Mouse (Mus musculus) neural tube, embryonic 15.5 days (tissue): Measurements from ENCODE around the gene Mmp17. TPM values are rescaled to one million over a fixed set of nuclear protein-coding genes. Genes with fewer than 3 reads are reported as not detected.

Experiments used
- ATAC-seq: fragments of 200-750 bp; cut with Nextera tagmentation; 2 replicates; pipeline ENCODE4 v1.8.0; 2017; ENCODE audit warnings: mild to moderate bottlenecking, moderate TSS enrichment, moderate library complexity; ENCODE audit not compliant: low FRiP score
- H3K27ac ChIP-seq: fragments of 300-500 bp; sonication (generic); replicated peaks from 2 replicates; pipeline ENCODE4 v1.5.1; 2015; ENCODE audit warnings: mild to moderate bottlenecking, inconsistent platforms
- H3K27me3 ChIP-seq: fragments of 300-500 bp; sonication (generic); replicated peaks from 2 replicates; pipeline ENCODE4 v1.6.1; 2015; ENCODE audit warnings: inconsistent platforms
- H3K36me3 ChIP-seq: fragments of 300-500 bp; sonication (generic); 2 replicates; pipeline ENCODE4 v1.6.1; 2015; ENCODE audit warnings: inconsistent platforms
- H3K4me1 ChIP-seq: fragments of 300-500 bp; sonication (generic); 2 replicates; pipeline ENCODE4 v1.6.1; 2015; ENCODE audit warnings: inconsistent platforms
- H3K4me2 ChIP-seq: fragments of 300-500 bp; sonication (generic); 2 replicates; pipeline ENCODE4 v1.6.1; 2015; ENCODE audit warnings: inconsistent platforms, mild to moderate bottlenecking, moderate library complexity
- H3K4me3 ChIP-seq: fragments of 300-500 bp; sonication (generic); replicated peaks from 2 replicates; pipeline ENCODE4 v1.5.1; 2015; ENCODE audit warnings: mild to moderate bottlenecking, inconsistent platforms
- H3K9ac ChIP-seq: fragments of 300-500 bp; sonication (generic); replicated peaks from 2 replicates; pipeline ENCODE4 v1.6.1; 2015; ENCODE audit warnings: mild to moderate bottlenecking, inconsistent platforms
- H3K9me3 ChIP-seq: fragments of 300-500 bp; sonication (generic); replicated peaks from 2 replicates; pipeline ENCODE4 v1.6.1; 2016; ENCODE audit warnings: inconsistent platforms
- WGBS: fragments of 180-500 bp; shearing (Covaris S2); methylation state at CpG from one replicate; pipeline ENCODE4 v1.1.7; 2015; ENCODE audit warnings: mixed read lengths; 5-methylcytosine and 5-hydroxymethylcytosine counted together
- polyA plus RNA-seq: library from polyadenylated mRNA; unstranded; fragments of >200 nt; fragmentation: Nextera tagmentation; extraction: Ambion mirVana; gene quantifications from 2 replicates; pipeline ENCODE4 v1.2.1, GENCODE M21; 2015

The Mmp17 gene
- polyA plus RNA-seq, 1 experiment from 2014 or later: 12.0 TPM

DNA sequence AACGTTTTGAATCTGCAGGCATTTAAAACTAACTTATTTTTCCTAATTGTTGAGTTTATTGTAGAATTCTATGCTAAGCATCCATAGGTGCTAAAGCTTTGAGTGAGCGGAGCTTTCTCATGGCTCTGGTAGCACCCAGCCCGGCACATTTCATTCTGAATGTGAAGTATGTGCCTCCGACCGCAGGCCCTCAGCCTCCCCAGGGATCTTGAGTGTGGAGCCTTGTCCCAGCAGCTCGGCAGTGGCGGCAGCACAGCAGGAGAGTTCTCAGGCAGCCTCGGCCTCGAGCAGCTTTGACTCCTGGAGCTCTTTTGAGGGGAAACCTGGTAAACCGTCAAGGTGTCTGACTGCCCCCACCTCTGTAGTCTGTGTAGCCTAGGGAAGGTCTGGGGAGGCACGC is 24.7 kb upstream of the Mmp17 start:
- no peaks in the 10 kb centered on the region for H3K4me1 ChIP-seq
- H3K27ac ChIP-seq: no peak overlapping the region
- no peaks in the 10 kb centered on the region for H3K9me3 ChIP-seq
- 64% methylated on average over 11 of the region's 11 CpGs for WGBS
- peaks cover 84% of the 10 kb centered on the region for H3K36me3 ChIP-seq
- H3K4me3 ChIP-seq: no peak overlapping the region
- H3K27me3 ChIP-seq: no peaks in the 10 kb centered on the region
- H3K9ac ChIP-seq: no peak overlapping the region
- ATAC-seq: no peak
- H3K4me2 ChIP-seq: no peak overlapping the region

DNA sequence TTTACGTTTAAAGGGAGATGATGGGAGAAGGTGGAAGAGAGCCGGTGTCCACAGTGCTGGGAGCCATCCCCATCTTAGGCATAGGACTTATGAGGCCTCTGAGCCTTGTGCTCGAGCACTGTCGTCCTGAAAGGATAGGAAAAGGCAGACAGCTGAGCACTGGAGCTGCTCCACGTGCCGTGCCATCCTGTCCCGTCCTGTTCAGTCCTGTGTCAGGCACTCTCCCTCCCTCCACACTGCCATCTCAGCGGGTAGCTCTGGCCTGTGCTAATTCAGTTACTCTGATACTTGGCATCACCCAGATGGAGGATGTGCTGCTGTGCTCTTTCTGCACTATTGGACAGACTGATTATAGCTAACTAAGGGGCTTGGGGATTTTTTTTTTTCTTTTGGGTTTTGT is 21.6 kb upstream of the Mmp17 start:
- H3K36me3 ChIP-seq: peaks cover 85% of the 10 kb centered on the region
- H3K4me2 ChIP-seq: no peak overlapping the region
- no peak overlapping the region for H3K9ac ChIP-seq
- H3K4me3 ChIP-seq: no peak overlapping the region
- ATAC-seq: no peak
- 92% methylated on average over 8 of the region's 8 CpGs for WGBS
- no peak overlapping the region for H3K27ac ChIP-seq
- no peaks in the 10 kb centered on the region for H3K27me3 ChIP-seq
- H3K4me1 ChIP-seq: no peaks in the 10 kb centered on the region
- no peaks in the 10 kb centered on the region for H3K9me3 ChIP-seq

- Histone ChIP-seq H3K9me3 (no peaks in the 10 kb centered on the region), H3K4me3 (no peak overlapping the region), H3K4me2 (no peak overlapping the region), H3K27ac (no peak overlapping the region), H3K36me3 (peaks cover 83% of the 10 kb centered on the region), H3K27me3 (no peaks in the 10 kb centered on the region), H3K9ac (no peak overlapping the region), H3K4me1 (no peaks in the 10 kb centered on the region)
- 94% methylated on average over 4 of the region's 4 CpGs for WGBS
- no peak for ATAC-seq
Observed at GRCm38 (mm10) chr5:129568596-129568995, 15.4 kb upstream of the Mmp17 start.

DNA sequence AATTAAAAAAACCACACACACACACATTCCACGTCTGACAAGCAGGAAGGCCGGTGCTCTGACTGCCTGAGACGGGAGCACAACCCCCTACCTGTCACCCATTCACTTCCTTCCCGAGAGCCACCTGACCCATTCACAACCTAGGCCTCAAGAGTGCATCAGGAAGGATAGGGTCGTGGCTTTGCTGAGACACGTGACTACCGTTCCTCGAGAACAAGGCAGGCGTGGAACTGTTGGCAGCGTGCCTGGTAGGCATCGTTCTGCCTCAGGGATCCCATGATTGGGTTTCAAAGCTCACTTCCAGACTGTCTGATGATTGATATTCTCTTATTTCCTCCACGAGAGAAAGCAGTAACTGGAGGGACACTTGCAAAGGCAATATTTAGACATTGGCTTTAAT is 5.8 kb upstream of the Mmp17 start:
- WGBS: 50% methylated on average over 12 of the region's 12 CpGs
- no peak overlapping the region for H3K9ac ChIP-seq
- no peak overlapping the region for H3K4me3 ChIP-seq
- no peak overlapping the region for H3K27ac ChIP-seq
- H3K4me2 ChIP-seq: no peak overlapping the region
- no peaks in the 10 kb centered on the region for H3K36me3 ChIP-seq
- H3K9me3 ChIP-seq: no peaks in the 10 kb centered on the region
- peaks cover 3% of the 10 kb centered on the region for H3K4me1 ChIP-seq
- no peak for ATAC-seq
- H3K27me3 ChIP-seq: peaks cover 21% of the 10 kb centered on the region

DNA sequence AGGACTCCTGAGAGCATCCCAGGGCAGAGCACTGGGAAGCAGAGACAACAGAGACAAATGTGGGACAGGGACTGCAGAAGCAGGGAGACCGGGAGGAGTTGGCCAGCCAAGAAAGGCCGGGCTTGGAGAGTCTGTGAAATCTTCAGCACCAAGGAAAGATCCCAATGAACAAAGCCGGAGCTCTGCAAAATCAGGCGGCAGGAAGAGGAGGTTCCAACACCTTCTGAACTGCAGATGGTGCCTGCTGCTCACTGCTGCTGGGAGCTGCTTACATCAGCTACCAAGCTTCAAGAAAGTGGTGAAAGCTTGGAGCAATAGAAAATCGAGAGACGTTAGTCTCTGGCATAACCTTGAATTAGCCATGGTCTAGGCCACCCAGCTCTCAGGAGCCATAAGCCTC is 3.9 kb upstream of the Mmp17 start:
- no peak overlapping the region for H3K4me2 ChIP-seq
- no peaks in the 10 kb centered on the region for H3K36me3 ChIP-seq
- peaks cover 21% of the 10 kb centered on the region for H3K27me3 ChIP-seq
- H3K9me3 ChIP-seq: no peaks in the 10 kb centered on the region
- no peak overlapping the region for H3K27ac ChIP-seq
- ATAC-seq: no peak
- no peak overlapping the region for H3K9ac ChIP-seq
- no peak overlapping the region for H3K4me3 ChIP-seq
- H3K4me1 ChIP-seq: peaks cover 14% of the 10 kb centered on the region
- 33% methylated on average over 6 of the region's 6 CpGs for WGBS

GRCm38 (mm10) chr5:129580572-129580971 is 3.4 kb upstream of the Mmp17 start:
- Histone ChIP-seq H3K4me1 (peaks cover 20% of the 10 kb centered on the region), H3K36me3 (no peaks in the 10 kb centered on the region), H3K4me2 (no peak overlapping the region), H3K9ac (no peak overlapping the region), H3K27ac (no peak overlapping the region), H3K9me3 (no peaks in the 10 kb centered on the region), H3K4me3 (no peak overlapping the region), H3K27me3 (peaks cover 21% of the 10 kb centered on the region)
- ATAC-seq: no peak
- 82% methylated on average over 9 of the region's 9 CpGs for WGBS

GRCm38 (mm10) chr5:129581015-129581414 is 3.0 kb upstream of the Mmp17 start:
- Histone ChIP-seq H3K36me3 (no peaks in the 10 kb centered on the region), H3K4me3 (no peak overlapping the region), H3K27me3 (peaks cover 21% of the 10 kb centered on the region), H3K9ac (no peak overlapping the region), H3K9me3 (no peaks in the 10 kb centered on the region), H3K4me2 (no peak overlapping the region), H3K27ac (no peak overlapping the region), H3K4me1 (peaks cover 24% of the 10 kb centered on the region)
- WGBS: 79% methylated on average over 7 of the region's 7 CpGs
- ATAC-seq: no peak

DNA sequence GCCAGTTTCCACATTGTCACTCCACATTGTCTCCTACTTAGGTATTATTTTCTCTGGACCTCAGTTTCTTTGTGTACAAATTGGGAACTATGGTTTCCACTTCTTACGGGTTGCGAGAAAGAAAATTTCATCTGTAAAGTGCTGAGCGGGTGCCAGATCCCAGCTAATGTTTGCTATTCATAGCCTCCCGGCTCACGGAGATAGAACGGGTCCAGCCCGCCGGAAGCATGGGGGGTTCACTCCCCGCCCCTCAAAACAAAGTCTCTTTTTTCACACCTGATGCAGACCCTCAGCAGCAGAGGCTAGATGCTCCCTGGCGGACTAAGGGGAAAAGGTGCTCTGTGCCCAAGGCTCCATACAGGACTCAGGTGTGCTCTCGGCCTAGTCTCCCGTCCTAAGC is 638 bp upstream of the Mmp17 start:
- Histone ChIP-seq H3K4me2 (peak overlapping the region; percentile 99), H3K27me3 (peaks cover 21% of the 10 kb centered on the region), H3K36me3 (no peaks in the 10 kb centered on the region), H3K9ac (peak overlapping the region; percentile 92; the same call in 1 of the 2 replicates), H3K4me3 (peak overlapping the region; percentile 85), H3K9me3 (no peaks in the 10 kb centered on the region), H3K27ac (no peak overlapping the region), H3K4me1 (peaks cover 36% of the 10 kb centered on the region)
- ATAC-seq: peak; percentile 25; the same call in 1 of the 2 replicates
- WGBS: 3% methylated on average over 12 of the region's 12 CpGs

DNA sequence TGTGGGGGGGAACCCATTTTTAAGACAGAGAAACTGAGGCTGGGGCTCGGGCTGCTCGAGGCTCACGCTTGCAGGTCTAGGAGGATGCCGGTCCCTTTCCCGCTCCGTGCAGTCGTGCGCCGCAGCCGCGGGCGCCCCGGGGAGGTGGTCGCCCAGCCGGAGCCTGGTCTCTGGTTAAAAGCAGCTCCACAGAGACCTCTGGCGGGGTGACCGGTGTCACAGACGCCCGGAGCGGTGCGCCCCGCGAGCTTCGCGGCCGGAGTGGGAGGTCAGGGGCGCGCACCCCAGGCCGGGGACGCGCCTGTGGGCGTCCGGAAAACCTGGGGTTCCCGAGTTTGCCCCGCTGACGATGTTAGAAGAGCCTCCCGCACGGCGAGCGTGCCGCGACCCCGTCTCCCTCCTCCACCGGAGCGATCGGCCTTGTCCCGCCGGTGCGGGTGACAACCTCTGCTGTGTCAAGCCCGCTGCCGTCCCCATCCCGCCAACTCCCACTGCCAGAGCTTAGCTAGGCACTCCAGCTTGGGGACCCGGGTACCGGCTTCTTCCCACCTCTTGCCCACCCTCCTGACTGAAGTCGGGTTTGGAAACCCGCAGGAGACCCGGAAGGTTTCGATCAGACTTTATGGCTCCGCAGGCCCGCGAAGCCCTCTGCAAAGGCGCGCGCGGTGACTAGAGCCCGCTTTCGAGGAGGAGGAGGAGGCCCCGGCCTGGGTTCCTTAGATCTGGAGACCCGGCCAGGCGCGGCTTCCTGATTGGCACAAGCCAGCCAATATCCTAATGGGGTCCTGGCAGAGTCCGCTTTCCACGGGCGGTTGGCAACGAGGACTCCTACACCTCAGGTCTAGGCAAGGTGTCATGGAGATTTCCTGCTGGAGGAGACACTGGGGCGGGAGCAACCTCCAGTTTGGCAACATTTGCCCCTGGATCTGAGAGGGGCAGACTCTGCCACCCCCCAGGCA is 893 bp downstream of the Mmp17 start:
- H3K27ac ChIP-seq: 0 out of 2 replicates have a peak overlapping the region, but pooled peaks have one; percentile 78
- H3K9ac ChIP-seq: peak overlapping the region; percentile 92
- peak; percentile 55 for ATAC-seq
- H3K36me3 ChIP-seq: no peaks in the 10 kb centered on the region
- H3K9me3 ChIP-seq: no peaks in the 10 kb centered on the region
- peak overlapping the region; percentile 85 for H3K4me3 ChIP-seq
- H3K4me2 ChIP-seq: peak overlapping the region; percentile 99
- peaks cover 36% of the 10 kb centered on the region for H3K4me1 ChIP-seq
- WGBS: under 1% methylated on average over 74 of the region's 76 CpGs
- H3K27me3 ChIP-seq: peaks cover 27% of the 10 kb centered on the region

- H3K4me3 ChIP-seq: peak overlapping the region; percentile 85
- peak overlapping the region; percentile 44 for H3K9ac ChIP-seq
- under 1% methylated on average over 17 of the region's 17 CpGs for WGBS
- H3K27ac ChIP-seq: peak overlapping the region; percentile 49; the same call in 1 of the 2 replicates
- peak overlapping the region; percentile 99 for H3K4me2 ChIP-seq
- peaks cover 47% of the 10 kb centered on the region for H3K4me1 ChIP-seq
- H3K36me3 ChIP-seq: no peaks in the 10 kb centered on the region
- peak; percentile 34 for ATAC-seq
- H3K27me3 ChIP-seq: peaks cover 24% of the 10 kb centered on the region
- H3K9me3 ChIP-seq: no peaks in the 10 kb centered on the region
Observed at GRCm38 (mm10) chr5:129586016-129586415, 2.0 kb downstream of the Mmp17 start.

GRCm38 (mm10) chr5:129586471-129586870 is 2.5 kb downstream of the Mmp17 start:
- H3K9ac ChIP-seq: peak overlapping the region; percentile 44
- 25% methylated on average over 13 of the region's 13 CpGs for WGBS

GRCm38 (mm10) chr5:129590915-129591314 is 6.9 kb downstream of the Mmp17 start:
- no peak overlapping the region for H3K4me3 ChIP-seq
- WGBS: 10% methylated on average over 11 of the region's 11 CpGs
- 0 out of 2 replicates have a peak overlapping the region, but pooled peaks have one; percentile 17 for H3K9ac ChIP-seq
- H3K9me3 ChIP-seq: no peaks in the 10 kb centered on the region
- H3K36me3 ChIP-seq: no peaks in the 10 kb centered on the region
- H3K4me2 ChIP-seq: peak overlapping the region; percentile 32
- H3K27ac ChIP-seq: no peak overlapping the region
- ATAC-seq: no peak
- peaks cover 36% of the 10 kb centered on the region for H3K4me1 ChIP-seq
- H3K27me3 ChIP-seq: 0 out of 2 replicates have a peak, but pooled peaks cover 6% of the 10 kb centered on the region

More at GRCm38 (mm10) chr5:129586471-129586870, 2.5 kb downstream of the Mmp17 start:
- H3K4me2 ChIP-seq: peak overlapping the region; percentile 99
- peaks cover 20% of the 10 kb centered on the region for H3K27me3 ChIP-seq
- H3K27ac ChIP-seq: peak overlapping the region; percentile 49; the same call in 1 of the 2 replicates
- H3K9me3 ChIP-seq: no peaks in the 10 kb centered on the region
- ATAC-seq: no peak; the same call in 1 of the 2 replicates
- peaks cover 52% of the 10 kb centered on the region for H3K4me1 ChIP-seq
- peak overlapping the region; percentile 85 for H3K4me3 ChIP-seq
- no peaks in the 10 kb centered on the region for H3K36me3 ChIP-seq
